Mouse (Mus musculus): ENCODE data around the gene Cd300ld5. TPM values are rescaled to one million over a fixed set of nuclear protein-coding genes. Genes with fewer than 3 reads are reported as not detected.
"Not testable (repeated sequence)": the region's sequence is repeated elsewhere in the genome, so short reads cannot be mapped to it uniquely, and the experiment has no call there.

Gene Cd300ld5
- not detected in 2 replicates for polyA plus RNA-seq (2012)

DNA sequence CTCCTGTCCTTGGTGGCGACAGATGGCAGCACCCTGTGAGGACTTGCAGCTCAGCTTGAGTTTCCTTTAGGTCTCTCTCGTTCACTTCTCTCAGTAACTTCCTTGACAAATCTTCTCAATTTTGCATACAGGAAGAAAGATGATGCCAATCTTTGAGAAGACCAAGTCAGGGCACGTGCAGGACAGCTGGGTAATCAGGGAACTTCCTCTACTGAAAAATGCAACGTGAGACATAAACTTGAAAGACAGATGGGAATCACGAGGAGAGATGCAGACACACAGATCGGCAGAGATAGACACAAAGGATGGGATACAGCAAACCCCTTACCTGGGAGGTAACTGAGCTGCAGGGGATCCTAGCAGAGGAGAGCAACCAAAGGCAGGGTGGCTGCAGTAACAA is at the start of gene Cd300ld5:
Cd300ld5 (minus strand) TSS at position 101 of the 400 bp plus-strand sequence.
- H3K9me3 ChIP-seq (ENCODE audit: control insufficient read depth, low read length); H3K4me3 ChIP-seq (replicated peaks); H3K36me3 ChIP-seq (ENCODE audit: control insufficient read depth); H3K27me3 ChIP-seq (ENCODE audit: control insufficient read depth); H3K4me1 ChIP-seq (ENCODE audit: control insufficient read depth): not testable (repeated sequence)

DNA sequence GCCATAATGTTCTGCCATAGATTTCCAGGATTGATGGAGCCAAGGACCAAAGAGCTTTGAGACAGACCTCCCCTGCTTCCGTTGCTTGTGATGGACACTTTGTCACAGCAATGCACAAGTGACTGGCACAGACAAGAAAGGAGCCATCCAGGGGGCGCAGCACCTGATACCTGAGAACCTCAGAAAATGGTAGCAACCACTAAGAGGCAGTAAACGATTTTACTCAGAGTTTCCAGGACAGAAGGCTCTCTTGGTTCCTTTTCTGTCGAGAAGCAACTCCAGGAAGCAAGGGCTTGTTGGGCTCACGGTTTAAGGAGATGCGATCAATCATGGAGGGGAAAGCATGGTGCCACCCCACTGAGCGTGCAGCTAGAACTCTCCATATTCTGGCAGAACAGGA is 48.6 kb upstream of the Cd300ld5 start:
- H3K36me3 ChIP-seq (ENCODE audit: control insufficient read depth), result no peaks in the 10 kb centered on the region
- H3K27me3 ChIP-seq (ENCODE audit: control insufficient read depth), result peaks cover 8% of the 10 kb centered on the region
- TF ChIP-seq GATA1 (IDR thresholded peaks at IDR 0.05; ENCODE audit: low read length), result no peak
- no peak for TF ChIP-seq TAL1 (IDR thresholded peaks at IDR 0.05; ENCODE audit: low read length)

GRCm38 (mm10) chr11:115085064-115085463 is 47.5 kb upstream of the Cd300ld5 start:
- TF ChIP-seq GATA1 (IDR thresholded peaks at IDR 0.05; ENCODE audit: low read length) (no peak), TAL1 (IDR thresholded peaks at IDR 0.05; ENCODE audit: low read length) (no peak)
- peaks cover 4% of the 10 kb centered on the region for H3K27me3 ChIP-seq (ENCODE audit: control insufficient read depth)

More for the DNA sequence above, 48.6 kb upstream of the Cd300ld5 start:
- Histone ChIP-seq H3K4me3 (replicated peaks) (no peak overlapping the region), H3K9me3 (ENCODE audit: control insufficient read depth, low read length) (no peaks in the 10 kb centered on the region; the same call in 1 of the 2 replicates), H3K4me1 (ENCODE audit: control insufficient read depth) (no peaks in the 10 kb centered on the region)

GRCm38 (mm10) chr11:115084595-115084994 is 47.0 kb upstream of the Cd300ld5 start:
- no peak overlapping the region for H3K4me3 ChIP-seq (replicated peaks)
- H3K4me1 ChIP-seq (ENCODE audit: control insufficient read depth), result no peaks in the 10 kb centered on the region
- H3K36me3 ChIP-seq (ENCODE audit: control insufficient read depth), result no peaks in the 10 kb centered on the region
- H3K9me3 ChIP-seq (ENCODE audit: control insufficient read depth, low read length), result no peaks in the 10 kb centered on the region
- H3K27me3 ChIP-seq (ENCODE audit: control insufficient read depth), result peaks cover 4% of the 10 kb centered on the region
- no peak for TF ChIP-seq TAL1 (IDR thresholded peaks at IDR 0.05; ENCODE audit: low read length)
- TF ChIP-seq GATA1 (IDR thresholded peaks at IDR 0.05; ENCODE audit: low read length), result no peak

More at GRCm38 (mm10) chr11:115085064-115085463, 47.5 kb upstream of the Cd300ld5 start:
- H3K36me3 ChIP-seq (ENCODE audit: control insufficient read depth), result no peaks in the 10 kb centered on the region
- H3K4me1 ChIP-seq (ENCODE audit: control insufficient read depth), result no peaks in the 10 kb centered on the region
- H3K9me3 ChIP-seq (ENCODE audit: control insufficient read depth, low read length), result no peaks in the 10 kb centered on the region; the same call in 1 of the 2 replicates
- no peak overlapping the region for H3K4me3 ChIP-seq (replicated peaks)

GRCm38 (mm10) chr11:115083376-115084139 is 46.0 kb upstream of the Cd300ld5 start:
- Histone ChIP-seq H3K9me3 (ENCODE audit: control insufficient read depth, low read length) (no peaks in the 10 kb centered on the region), H3K4me3 (replicated peaks) (no peak overlapping the region), H3K36me3 (ENCODE audit: control insufficient read depth) (no peaks in the 10 kb centered on the region), H3K27me3 (ENCODE audit: control insufficient read depth) (peaks cover 4% of the 10 kb centered on the region), H3K4me1 (ENCODE audit: control insufficient read depth) (no peaks in the 10 kb centered on the region)
- no peak for TF ChIP-seq GATA1 (IDR thresholded peaks at IDR 0.05; ENCODE audit: low read length)
- no peak for TF ChIP-seq TAL1 (IDR thresholded peaks at IDR 0.05; ENCODE audit: low read length)

- peaks cover 4% of the 10 kb centered on the region for H3K27me3 ChIP-seq (ENCODE audit: control insufficient read depth)
- H3K9me3 ChIP-seq (ENCODE audit: control insufficient read depth, low read length), result no peaks in the 10 kb centered on the region
- no peaks in the 10 kb centered on the region for H3K4me1 ChIP-seq (ENCODE audit: control insufficient read depth)
- no peak for TF ChIP-seq GATA1 (IDR thresholded peaks at IDR 0.05; ENCODE audit: low read length)
- TF ChIP-seq TAL1 (IDR thresholded peaks at IDR 0.05; ENCODE audit: low read length), result no peak
- H3K36me3 ChIP-seq (ENCODE audit: control insufficient read depth), result no peaks in the 10 kb centered on the region
- no peak overlapping the region for H3K4me3 ChIP-seq (replicated peaks)
These were observed 44.6 kb upstream of the Cd300ld5 start for GRCm38 (mm10) chr11:115082196-115082595.

DNA sequence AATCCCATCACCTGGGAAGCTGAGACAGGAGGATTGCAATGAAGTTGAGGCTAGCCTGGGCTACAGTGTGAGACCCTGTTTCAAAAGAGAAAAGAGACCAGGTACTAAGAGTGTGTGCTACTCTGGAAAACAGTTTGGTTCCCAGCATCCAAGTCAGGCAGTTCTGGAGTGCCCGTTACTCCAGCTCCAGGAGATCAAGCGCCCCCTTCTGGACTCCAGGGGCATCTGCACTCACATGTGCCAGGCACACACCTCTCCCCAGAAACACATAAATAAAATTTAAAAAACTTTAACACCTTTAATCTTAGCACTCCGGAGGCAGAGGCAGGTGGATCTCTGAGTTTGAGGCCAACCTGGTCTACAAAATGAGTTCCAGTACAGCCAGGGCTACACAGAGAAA is 43.8 kb upstream of the Cd300ld5 start:
- TF ChIP-seq GATA1 (IDR thresholded peaks at IDR 0.05; ENCODE audit: low read length), result no peak
- no peak for TF ChIP-seq TAL1 (IDR thresholded peaks at IDR 0.05; ENCODE audit: low read length)
- no peaks in the 10 kb centered on the region for H3K9me3 ChIP-seq (ENCODE audit: control insufficient read depth, low read length)
- no peaks in the 10 kb centered on the region for H3K36me3 ChIP-seq (ENCODE audit: control insufficient read depth)
- H3K27me3 ChIP-seq (ENCODE audit: control insufficient read depth), result peaks cover 4% of the 10 kb centered on the region
- no peak overlapping the region for H3K4me3 ChIP-seq (replicated peaks)
- H3K4me1 ChIP-seq (ENCODE audit: control insufficient read depth), result no peaks in the 10 kb centered on the region

GRCm38 (mm10) chr11:115080886-115081285 is 43.3 kb upstream of the Cd300ld5 start:
- no peak for TF ChIP-seq GATA1 (IDR thresholded peaks at IDR 0.05; ENCODE audit: low read length)
- no peak for TF ChIP-seq TAL1 (IDR thresholded peaks at IDR 0.05; ENCODE audit: low read length)
- Histone ChIP-seq H3K4me1 (ENCODE audit: control insufficient read depth) (no peaks in the 10 kb centered on the region), H3K36me3 (ENCODE audit: control insufficient read depth) (no peaks in the 10 kb centered on the region), H3K27me3 (ENCODE audit: control insufficient read depth) (peaks cover 4% of the 10 kb centered on the region), H3K4me3 (replicated peaks) (no peak overlapping the region), H3K9me3 (ENCODE audit: control insufficient read depth, low read length) (no peaks in the 10 kb centered on the region)

GRCm38 (mm10) chr11:115078680-115079079 is 41.1 kb upstream of the Cd300ld5 start:
- Histone ChIP-seq H3K4me1 (ENCODE audit: control insufficient read depth) (no peaks in the 10 kb centered on the region), H3K9me3 (ENCODE audit: control insufficient read depth, low read length) (no peaks in the 10 kb centered on the region), H3K36me3 (ENCODE audit: control insufficient read depth) (no peaks in the 10 kb centered on the region), H3K27me3 (ENCODE audit: control insufficient read depth) (no peaks in the 10 kb centered on the region), H3K4me3 (replicated peaks) (no peak overlapping the region)
- TF ChIP-seq TAL1 (IDR thresholded peaks at IDR 0.05; ENCODE audit: low read length) (no peak), GATA1 (IDR thresholded peaks at IDR 0.05; ENCODE audit: low read length) (no peak)
